Mouse (Mus musculus): ENCODE data around the gene Bloc1s3.
A peak's percentile ranks its signal among the peaks of the same experiment; 100 is the strongest.
"Not testable (repeated sequence)": the region's sequence is repeated elsewhere in the genome, so short reads cannot be mapped to it uniquely, and the experiment has no call there.

Bloc1s3 gene

DNA sequence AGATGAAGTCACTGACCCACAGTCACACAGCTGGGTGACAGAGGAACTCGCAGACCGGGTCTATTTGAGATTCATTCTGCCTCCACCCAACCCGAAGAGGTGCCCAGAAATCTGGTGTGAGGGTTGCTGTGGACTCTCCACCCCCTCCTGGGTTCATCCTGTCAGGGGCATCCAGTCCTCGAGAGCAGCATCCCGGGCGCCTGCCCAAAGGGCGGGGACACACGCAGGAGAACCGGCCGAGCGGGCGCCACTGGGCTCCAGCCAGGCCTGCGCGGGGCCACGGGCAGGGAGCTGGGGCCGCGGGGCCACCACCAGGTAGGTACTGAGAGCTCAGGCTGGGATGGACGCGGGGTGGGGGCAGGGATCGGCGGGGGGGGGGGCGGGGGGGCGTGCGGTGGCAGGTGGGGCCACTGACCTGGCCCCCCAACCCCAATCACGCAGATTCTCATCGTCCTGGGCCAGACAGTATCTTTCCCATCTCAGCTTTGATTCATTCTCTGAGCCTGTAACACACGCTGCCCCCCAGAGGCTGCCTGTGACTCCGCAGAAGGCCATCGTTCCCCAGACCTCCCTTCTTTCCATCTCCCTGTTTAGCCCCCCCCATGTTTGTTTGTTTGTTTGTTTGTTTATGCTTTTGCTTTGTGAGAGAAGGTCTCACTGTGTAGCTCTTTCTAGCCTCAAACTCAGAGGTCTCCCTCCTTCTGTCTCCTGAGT is 9.6 kb upstream of the Bloc1s3 start, which contains the start of gene Nkpd1:
TSS of gene Nkpd1 (plus strand) at position 187 of the 714 bp plus-strand sequence.
- DNase-seq (ENCODE audit: inconsistent ontology term): peak; percentile 37

- DNase-seq (ENCODE audit: inconsistent ontology term): no peak
These were observed 4.2 kb upstream of the Bloc1s3 start for GRCm38 (mm10) chr7:19512353-19512752.

GRCm38 (mm10) chr7:19511934-19512333 is 3.8 kb upstream of the Bloc1s3 start:
- not testable (repeated sequence) for DNase-seq (ENCODE audit: inconsistent ontology term)

DNA sequence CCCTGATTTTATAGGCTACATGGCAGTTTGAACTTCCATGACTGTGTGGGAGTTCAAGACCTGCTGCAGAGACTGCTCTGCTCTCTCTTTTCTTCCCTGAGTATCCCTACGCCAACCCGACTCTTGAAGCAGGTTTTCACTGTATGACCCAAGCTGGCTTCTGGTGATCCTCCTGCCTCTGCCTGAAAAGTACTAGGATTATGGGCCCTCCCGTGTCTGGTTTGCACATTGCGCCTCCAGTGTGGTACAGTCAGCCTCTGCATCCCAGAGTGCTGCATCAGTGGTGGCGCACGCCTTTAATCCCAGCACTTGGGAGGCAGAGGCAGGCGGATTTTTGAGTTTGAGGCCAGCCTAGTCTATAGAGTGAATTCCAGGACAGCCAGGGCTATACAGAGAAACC is 1.6 kb upstream of the Bloc1s3 start:
- no peak for DNase-seq (ENCODE audit: inconsistent ontology term)

GRCm38 (mm10) chr7:19508924-19509568 is 879 bp upstream of the Bloc1s3 start:
- DNase-seq (ENCODE audit: inconsistent ontology term): no peak

GRCm38 (mm10) chr7:19507612-19507981 is 570 bp downstream of the Bloc1s3 start:
- no peak for DNase-seq (ENCODE audit: inconsistent ontology term)

GRCm38 (mm10) chr7:19506969-19507611 is 1.1 kb downstream of the Bloc1s3 start:
- DNase-seq (ENCODE audit: inconsistent ontology term): peak; percentile 48

DNA sequence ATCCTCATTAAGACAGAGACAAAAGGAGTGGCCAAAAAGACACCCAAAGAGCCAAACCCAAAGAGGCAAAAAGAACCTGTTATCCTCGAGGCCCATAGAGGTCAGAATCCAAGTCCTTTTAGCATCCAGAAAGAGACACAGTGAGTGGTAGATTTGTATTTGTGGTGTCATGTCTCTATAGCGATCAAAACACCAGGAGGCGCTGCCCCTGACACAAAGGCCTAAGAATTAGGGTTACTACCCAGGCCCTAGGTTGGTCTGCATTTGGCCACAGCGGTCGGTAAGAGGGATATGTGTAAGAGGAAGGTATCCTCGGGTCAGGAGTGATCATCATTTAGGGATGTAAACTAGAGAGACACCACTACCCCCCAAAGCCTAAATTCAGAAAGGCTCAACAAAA is 1.8 kb downstream of the Bloc1s3 start:
- DNase-seq (ENCODE audit: inconsistent ontology term): peak; percentile 41

DNA sequence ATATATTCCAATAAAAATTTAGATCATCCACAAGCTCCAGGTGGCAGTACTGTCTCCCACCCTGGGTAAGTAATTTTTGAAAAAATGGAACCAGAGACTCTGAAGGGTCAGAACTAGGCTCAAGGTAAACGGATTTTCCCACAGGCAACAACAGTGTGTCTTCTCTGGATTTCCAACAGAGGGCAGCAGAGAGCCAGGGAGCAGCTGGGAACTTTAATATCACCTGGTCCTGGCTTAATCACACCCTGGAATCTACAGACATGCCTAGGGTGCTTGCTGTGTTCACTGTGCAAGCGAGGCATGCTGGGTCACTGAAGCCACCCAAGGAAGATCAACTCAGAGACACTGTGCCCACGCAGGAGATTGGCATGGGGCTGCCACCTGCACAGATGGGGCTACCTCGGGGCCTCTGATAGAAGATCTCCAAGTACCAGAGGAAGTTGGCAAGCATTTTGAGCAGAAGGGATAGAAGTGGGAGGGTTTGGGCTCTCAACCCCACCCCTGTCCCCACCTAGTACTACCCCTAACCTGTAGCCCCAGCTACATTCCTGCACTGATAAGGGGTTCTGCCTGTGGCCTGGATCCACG is 4.6 kb downstream of the Bloc1s3 start:
- DNase-seq (ENCODE audit: inconsistent ontology term): peak; percentile 37

DNA sequence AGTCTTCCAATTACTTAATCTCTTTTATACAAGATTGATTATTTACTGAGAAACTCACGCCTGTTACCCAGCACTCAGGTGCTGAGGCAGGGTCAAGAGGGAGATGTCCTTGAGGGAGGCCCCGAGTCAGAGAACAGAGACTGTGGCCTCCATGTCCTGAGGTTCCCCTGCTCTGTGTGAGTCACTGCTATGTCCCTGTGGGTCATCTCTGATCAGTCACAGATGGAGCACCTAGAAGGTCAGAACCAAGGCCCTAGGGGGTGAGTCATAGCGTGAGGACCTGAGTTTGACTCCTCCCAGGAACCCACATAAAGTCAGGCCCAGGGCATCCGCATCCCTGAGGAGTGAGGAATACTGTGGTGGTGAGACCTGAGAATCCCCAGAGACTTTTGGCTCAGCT is 6.5 kb downstream of the Bloc1s3 start:
- no peak for DNase-seq (ENCODE audit: inconsistent ontology term)

- DNase-seq (ENCODE audit: inconsistent ontology term): no peak
These were observed 7.5 kb downstream of the Bloc1s3 start for GRCm38 (mm10) chr7:19500420-19501363.

DNA sequence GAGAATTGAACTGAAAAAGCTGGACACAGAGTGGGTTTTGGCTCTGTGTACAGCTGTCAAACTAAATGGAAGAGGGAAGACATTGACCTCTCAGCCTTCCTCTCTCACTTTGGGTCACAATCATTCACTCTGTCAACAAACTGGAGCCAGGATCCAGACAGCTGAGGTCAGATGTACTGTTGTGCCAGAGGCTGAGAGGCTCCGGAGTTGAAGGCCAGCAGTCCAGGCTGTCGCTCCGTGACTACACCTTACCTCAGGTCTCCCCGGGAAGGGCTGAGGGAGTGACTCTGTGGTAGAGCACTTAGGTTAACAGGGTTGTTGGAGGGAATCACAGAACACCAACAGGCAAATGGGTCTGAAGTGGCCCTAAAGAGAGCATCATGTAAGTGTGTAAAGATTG is 9.8 kb downstream of the Bloc1s3 start:
- no peak for DNase-seq (ENCODE audit: inconsistent ontology term)

- no peak for DNase-seq (ENCODE audit: inconsistent ontology term)
These were observed 12.0 kb downstream of the Bloc1s3 start for GRCm38 (mm10) chr7:19496214-19496555.

- DNase-seq (ENCODE audit: inconsistent ontology term): no peak
These were observed 12.5 kb downstream of the Bloc1s3 start for GRCm38 (mm10) chr7:19495521-19496213.

DNA sequence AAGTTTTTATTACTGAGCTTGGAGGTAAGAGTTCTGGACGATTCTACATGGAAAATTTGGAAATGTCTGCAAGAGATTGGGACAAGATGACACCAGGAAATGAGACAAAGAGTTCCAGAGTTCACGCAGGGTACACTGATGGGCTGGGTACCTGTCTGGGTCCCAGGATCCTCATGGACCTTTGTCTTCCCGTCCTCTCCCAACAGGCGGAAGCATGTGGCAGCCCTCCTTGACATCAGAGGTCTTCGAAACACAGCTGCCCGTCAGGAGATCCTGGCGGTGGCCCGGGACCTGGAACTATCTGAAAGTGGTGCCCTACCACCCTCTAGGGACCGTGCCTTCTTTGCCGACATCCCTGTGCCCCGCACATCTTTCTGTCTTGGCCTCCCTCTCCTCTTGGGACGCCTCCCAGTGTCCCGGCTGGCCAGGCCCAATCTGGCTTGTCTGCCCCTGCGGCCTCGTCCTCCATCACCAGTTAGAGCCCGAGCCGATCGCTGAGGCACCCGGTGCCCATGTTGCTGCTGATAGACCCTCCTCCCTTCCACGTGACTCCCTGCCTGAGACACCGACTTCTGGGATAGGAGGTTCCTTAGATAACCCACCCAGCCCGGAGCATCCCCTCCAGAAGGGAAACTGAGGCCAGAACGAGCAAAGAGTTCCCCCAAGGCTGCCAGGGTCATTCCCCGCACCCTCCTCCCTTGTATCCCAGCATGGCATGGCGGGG is 13.3 kb downstream of the Bloc1s3 start:
- DNase-seq (ENCODE audit: inconsistent ontology term): no peak

GRCm38 (mm10) chr7:19491731-19492130 is 16.4 kb downstream of the Bloc1s3 start:
- DNase-seq (ENCODE audit: inconsistent ontology term): peak; percentile 26

DNA sequence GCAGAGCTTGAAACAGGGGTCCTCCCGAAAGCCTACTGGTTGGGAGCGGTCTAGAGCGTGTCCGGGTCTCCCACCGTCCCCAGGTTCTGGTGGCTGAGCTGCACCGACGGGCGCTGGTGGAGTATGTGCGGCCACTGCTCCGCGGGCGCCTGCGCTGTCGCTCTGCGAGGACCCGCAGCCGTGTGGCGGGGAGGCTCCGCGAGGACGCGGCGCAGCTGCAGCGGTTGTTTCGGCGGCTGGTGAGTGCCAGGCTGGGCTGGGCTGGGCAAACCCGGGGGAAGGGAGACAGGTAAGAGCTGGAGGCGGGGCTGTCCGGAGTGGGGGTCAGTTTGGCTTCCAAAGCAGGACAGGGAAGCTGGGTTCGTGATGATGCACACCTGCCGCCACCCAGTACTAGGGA is 18.6 kb downstream of the Bloc1s3 start:
- DNase-seq (ENCODE audit: inconsistent ontology term): no peak

DNA sequence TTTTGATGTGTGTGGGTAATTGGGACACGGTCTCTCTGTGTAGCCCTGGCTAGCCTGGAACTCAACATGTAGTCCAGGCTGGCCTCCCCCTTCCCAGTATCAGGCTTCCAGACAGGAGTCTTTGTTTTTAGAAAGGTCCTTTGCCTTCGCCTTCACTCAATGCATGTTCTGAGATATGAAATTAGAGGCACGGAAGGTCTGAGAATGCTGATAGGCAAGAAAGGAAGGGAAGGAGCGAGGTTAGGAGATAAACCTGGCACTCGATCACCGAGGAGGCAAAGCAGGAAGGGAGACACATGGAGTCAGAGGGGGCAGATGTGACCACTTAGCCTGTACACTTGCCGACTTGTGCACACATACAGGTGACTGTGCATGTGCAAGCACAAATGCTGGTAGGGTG is 21.6 kb downstream of the Bloc1s3 start:
- DNase-seq (ENCODE audit: inconsistent ontology term): no peak

DNA sequence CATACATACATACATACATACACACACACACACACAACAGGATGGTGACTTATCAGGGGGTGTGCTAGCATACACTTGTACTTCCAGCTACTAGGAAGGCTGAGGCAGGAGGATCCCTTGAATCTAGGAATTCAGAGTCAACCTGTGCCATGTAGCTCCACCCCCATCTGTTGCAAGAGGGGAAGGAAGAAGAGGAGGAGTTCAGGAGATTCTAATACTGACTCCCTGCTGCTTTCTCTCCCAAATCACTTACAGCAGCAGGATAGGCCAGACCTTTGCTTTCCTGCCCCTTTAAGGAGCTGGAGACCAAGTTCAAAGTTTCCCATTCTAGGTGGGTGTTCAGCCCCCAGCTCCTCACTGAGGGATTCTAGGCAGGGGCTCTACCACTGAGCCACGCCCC is 22.7 kb downstream of the Bloc1s3 start:
- no peak for DNase-seq (ENCODE audit: inconsistent ontology term)

DNA sequence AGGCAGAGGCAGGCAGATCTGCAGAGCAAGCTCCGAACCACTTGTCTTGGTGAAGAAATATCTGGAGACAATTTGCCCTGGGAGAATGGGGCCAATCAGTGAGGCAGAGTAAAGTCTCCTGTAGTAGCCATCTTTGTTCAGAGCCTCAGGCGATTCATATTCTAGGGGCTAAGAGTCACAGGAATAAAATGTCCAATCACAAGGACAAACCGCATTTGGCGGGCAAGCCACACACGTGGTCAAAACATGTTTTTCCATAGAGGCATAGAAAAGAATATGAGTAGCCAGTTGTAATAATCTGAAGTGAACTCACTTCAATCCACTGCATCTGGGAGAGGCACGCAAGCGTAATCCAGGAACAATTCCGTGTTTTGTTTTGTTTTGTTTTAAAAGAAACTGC is 24.9 kb downstream of the Bloc1s3 start:
- DNase-seq (ENCODE audit: inconsistent ontology term): no peak
